Mouse (Mus musculus) adrenal gland, adult 8-10 months (tissue): ENCODE results near the gene Clybl. TPM values are rescaled to one million over a fixed set of nuclear protein-coding genes. Genes with fewer than 3 reads are reported as not detected.

Source experiments
- DNase-seq: peaks from one replicate; pipeline ENCODE4 v3.0.0; 2022
- total RNA-seq, 4 experiments: library from RNA; stranded (reverse); gene quantifications; 2 replicates each; pipeline ENCODE4 v1.2.4; 2022

Clybl gene
- total RNA-seq, 4 experiments from 2014 or later: 49.7 to 81.2 (median 66.3) TPM

DNA sequence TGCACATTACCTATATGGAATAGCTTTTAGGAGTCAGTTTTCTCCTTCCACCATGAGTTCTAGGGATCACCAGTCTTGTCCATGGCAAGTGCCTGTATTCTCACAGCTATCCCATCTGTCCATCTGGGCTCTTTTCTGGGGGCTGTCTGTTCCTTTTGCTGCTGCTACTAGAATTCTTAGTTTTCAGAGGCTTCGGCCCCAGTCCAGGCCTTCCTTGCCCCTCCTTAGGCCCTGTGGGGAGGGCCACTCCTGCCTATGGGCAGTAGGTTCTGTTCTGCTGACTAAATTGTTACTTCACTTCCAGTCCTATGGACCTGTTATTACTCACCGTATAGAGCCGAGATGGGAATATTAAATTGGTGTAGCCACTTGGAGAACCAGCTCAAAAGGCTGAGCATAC is 182.5 kb downstream of the Clybl start:
- DNase-seq: no peak

DNA sequence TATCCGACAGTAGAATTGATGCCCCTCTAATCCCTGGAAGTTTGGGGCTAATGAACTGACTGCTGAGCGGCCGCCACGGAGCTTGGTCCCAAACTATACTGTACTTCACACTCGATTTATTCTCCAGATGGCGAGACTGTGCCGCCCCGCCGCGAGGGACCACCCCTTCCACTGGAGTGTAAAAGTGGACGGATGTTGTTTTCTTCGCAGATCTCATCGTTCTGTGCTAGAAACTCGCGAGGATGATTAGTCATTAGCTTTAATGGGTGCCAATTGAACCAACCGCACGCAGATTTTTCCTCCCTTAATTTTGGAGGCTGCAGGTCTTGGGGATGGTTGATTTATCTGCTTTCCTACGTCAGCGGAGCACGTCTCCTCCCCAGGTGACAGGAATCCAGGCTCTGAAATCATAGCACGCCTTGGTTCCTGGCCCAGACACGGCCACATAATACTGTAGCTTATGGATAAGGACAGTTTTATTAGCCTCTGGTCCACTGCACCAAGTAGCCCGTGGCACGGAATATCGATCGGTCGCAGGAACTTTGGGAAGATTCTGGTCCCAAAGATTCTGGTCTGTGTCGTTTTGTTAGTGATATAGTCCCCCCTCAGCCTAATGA is 185.9 kb downstream of the Clybl start:
- DNase-seq: no peak

DNA sequence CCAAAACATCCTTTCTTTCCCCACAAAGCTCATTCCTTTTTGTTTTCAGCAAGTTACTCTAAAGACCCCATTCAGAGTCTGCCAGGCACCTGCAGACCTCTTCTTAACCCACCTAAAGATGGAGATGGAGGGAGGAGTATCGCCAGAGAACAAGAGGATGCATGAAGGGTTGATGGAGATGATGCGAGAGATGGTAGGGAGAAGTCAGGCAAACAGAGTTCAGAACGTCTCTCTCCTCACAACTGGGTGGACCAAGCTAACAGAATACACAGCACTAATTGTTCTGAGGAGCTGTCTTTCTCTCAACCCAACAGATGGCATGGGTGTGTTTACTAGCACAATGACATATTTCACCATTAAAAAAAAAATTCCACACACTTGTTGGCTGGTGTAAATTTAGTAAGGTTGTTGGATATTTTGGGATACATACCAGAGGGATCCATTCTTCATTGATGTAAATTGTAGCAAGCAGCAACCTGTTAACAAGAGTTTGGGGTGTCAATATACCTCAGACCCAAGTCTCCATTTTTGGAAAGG is 186.4 kb downstream of the Clybl start:
- DNase-seq: no peak

DNA sequence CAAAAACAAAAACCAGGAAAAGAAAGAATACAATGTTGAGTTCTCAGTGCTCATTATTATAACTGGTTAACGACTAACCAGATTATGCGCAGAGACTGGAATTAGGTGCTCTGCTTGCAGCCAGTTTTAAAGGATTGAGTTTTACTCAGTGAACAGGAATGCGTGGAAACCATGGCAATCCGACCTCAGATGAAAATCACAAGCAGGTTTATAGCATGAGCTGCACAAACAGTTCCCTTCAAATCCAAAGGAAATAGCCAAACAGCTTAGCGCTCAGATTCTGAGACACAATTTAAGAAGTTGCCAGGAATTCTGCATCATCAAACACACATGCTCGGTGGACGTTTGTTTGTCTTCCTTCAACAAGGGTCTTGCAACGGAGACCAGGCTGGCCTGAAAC is 187.0 kb downstream of the Clybl start:
- no peak for DNase-seq

DNA sequence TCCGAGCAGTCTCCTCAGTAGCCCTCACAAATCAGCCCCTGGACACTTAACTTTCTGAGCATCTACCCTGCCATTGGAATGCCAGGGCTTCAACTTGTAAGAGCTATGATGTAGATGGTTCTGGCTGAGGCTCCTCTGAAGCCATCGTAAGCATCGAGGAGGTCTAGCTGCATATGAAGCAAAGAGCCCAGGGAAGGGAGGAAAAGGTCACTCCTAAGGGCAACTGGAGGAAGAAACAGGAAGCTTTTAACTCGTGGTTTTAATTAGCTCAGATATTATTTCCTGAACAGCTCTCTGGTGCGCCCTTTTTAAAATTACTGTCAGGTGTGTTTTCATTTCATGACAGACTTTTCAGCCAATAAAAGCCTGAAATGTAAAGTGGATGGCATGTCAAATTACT is 190.5 kb downstream of the Clybl start:
- DNase-seq: no peak

DNA sequence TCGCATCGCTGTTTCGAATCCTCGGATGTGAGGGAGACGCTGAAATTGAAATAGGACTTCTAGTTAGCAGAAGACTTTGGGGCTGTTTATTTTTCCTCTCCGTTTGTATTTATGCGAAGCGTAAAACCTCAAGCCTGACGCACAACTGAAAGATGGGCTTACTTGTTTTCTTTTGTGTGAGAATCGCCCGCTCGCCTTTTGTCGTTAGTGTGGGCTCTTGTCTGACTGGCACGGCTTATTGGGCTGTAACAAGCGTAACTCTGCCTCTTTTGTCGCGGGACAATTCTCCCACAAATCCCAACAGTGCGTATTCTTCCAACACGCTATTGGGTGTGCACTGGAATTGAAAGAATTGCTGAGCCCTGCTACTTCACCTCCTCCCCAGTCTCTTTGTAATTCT is 192.0 kb downstream of the Clybl start:
- no peak for DNase-seq

DNA sequence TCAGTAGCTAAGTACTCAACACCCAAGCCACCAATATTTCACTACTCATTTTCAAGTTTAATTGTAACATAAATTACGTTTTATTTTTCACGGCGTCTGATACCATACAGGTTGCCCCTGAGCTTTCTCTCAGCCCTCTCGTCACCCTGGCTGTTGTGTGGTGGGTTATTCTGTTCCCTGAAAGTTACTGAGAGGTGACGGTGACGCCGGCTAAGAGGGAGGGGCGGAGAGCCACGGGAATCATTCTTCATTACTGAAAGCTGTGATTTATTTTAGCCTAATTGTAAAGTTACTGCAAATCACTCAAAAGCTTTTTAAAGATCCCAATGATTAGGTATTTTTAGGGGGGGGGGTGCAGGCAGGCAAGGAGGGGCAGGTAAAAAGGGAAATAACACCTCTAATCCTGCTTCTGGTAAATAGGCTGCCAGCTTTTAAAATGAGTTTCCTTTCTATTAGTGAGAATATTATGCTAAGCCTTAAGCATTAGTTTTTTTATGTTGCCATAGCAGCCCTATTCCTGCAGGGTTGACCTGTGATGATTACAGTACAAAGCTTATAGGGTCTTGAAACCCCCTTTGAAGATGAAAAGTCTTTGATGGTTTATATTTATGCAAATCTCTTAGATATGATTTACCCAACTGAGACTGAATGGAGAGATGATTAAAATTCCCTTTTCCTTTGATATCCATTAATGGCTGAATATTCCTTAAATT is 192.9 kb downstream of the Clybl start:
- no peak for DNase-seq

DNA sequence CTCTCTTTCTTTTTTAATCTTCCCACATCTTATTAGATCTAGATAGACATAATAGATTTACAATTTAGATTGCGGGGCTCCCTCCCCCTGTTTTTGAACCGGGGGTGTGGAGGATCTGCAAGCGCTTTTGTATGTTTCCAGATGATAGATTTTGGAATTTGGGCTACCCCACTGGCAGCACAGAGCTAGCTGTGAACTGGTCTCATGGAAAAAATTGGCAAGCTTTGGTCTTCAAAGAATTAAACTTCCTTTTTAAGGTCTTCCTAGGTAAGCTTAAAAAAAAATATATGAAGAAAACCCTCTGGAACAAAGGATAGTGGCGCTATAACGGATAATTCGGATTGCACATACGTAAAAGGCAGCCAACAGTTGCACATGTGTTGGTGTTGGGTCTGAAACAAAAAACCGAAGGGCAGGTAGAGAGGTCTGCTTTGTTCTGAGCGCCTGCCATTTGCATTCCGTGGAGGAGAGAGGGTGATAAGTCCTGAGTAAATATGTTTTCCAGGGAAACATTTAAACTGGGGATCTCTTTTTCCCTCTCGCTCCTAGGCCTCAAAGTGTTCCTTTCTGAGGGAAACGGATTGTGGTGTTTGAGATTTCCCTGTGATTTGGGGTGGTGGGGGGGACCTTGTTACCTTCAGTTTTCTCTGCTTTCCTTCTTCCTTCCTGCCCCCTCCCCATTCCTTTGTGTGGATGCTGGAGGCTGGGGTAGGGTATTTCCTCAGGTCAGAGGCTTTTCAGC is 193.7 kb downstream of the Clybl start:
- DNase-seq: no peak

DNA sequence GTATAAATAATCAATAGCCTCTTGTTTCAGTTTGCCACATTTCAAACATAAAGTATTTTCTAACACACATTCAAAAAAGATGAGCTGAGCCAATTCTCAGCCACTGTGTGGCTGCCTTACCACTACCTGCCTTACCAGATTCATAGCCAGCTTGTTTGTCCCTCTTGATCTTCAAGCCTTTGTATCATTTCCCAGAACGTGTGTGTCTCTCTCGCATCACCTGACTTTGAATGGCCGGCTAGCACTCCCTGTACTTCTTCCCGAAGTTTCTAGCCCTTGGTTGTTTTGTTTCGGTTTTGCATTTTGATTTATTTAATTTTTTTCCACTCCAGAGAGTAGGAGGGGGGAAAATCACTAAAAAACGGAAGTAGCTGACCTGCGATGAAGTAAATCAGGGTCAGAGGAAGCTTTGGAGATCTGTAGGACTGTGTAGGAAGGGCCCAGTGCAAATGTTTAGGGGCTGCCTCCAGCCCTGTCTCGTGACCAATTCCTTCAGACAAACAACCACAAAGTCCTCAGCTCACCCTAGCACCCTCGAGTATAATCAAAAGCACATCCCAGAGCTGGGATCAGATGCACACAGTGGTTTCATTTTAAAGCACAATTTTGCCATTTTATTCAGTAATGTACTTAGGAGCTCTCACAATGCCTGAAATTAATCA is 195.1 kb downstream of the Clybl start:
- DNase-seq: no peak

DNA sequence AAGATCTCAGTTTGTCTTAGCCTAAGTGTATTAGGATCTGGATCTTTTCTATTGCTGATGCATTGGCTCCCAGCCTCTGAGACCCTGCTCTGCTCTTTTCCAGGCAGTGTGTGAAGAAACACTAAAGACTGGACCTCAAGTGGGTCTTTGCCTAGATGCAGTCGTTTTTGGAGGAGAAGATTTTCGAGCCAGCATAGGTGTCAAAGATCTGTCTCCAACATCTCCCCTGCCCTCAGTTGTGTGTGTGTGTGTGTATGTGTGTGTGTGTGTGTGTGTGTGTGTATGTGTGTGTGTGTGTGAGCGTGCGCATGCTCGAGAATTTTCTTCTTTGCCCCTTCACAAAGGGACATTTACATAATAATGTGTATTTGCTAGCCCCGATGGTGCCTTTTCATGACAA is 196.2 kb downstream of the Clybl start:
- no peak for DNase-seq

DNA sequence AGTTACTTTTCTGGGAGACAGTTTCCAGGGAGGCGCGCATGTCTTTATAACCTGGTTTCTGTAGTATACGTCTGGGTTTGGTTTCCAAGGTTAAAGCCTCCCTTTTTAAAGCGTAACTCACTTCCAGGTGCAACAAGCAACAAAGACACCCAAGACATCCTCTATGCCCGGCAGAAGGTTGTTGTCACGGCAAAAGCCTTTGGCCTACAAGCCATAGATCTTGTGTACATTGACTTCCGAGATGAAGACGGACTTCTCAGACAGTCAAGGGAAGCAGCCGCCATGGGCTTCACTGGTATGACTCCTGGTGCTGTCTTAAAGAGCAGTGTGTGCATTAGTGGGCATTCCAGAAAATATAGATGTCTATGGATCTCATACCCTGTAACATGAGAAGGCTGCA is 197.6 kb downstream of the Clybl start:
- no peak for DNase-seq

DNA sequence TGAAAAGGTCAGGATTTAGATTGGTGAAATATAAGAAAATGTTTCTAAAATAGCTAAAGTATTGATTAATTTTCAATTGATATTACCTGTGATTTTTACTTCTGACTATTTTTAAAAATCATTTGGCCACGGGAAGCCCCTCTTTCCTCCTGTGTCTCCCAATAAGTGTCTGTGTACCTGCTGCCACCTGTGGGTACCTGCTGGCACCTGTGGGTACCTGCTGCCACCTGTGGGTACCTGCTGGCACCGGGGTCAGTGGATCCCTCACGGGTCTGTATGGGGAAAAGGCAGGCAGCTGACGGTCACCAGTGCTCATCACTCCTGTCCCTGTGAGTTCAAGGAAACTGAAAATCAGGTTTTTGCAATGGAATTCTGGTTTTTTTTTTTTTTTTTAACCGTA is 198.5 kb downstream of the Clybl start:
- no peak for DNase-seq

DNA sequence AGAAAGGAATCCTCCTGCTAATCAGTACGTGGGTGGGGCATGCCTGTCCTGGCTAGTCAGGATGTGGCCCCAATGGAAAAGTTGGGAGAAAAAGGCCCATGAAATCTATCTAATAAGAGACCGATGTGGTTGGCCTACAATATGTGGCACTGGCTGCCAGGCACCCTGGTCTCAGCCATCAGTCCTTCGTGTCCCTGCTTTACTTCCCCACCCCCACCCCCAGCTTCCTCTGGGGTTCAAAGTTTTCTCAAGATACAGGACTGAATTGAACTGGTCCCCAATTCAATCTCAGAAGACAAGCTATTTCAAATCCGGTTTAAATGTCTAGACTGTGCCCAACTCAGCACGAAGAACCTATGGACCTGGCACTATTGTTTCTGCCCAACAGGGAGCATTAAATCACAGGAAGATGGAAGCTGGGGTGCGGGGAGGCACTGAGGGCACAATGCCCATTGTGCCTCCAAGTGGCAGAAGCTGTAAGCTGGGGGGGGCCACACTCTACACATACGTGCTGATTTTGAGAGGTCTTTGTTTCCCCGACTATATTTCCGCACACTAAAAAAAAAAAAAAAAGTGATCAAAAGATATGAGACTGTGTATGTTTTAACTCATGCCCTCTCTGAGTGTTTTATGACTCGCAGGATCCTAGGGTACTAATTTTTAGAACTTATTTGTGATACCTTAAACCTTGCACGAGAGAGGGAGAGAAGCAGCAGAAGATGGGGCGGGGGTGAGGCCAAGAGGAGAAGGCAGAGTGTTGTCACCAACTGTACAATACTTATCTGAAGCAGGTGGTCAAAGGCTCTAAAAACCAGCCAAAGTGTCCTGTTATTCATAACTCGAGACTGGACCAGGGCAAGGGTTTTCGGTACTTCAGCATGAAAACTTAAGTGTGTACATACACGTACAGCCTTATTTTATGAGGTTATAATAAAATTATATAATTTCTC is 199.7 kb downstream of the Clybl start:
- DNase-seq: no peak

DNA sequence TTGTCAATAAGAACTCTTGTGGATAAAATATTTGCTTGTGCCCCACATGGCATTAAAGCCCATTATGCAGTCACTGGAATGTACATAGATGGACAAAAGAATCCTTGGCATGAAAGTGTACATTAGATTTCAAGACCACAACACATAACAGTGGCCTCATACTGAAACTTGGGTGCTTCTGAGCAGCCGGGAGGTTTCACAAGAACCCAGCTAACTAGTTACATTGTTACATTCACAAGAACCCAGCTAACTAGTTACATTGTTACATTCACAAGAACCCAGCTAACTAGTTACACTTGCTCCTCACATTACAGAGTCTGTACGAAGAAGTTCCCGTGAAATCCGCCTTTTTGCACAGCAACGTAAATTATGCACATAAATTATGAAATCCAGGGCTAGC is 200.8 kb downstream of the Clybl start:
- no peak for DNase-seq

DNA sequence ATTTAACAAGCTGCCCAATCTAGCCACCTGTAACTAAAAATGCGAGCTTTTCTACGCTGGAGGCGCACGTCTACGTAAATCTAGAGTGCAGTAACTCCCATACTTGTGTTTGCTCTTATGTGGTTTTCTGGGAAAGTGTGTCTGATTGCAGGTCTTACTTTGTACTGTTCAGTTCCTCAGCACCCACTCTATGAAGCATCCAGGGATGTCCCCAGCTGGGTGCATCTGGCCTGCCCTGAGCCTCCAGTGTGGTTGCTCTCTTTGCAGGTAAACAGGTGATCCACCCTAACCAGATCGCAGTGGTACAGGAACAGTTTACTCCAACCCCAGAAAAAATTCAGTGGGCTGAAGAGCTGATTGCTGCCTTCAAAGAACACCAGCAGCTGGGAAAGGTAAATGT is 202.4 kb downstream of the Clybl start:
- no peak for DNase-seq

DNA sequence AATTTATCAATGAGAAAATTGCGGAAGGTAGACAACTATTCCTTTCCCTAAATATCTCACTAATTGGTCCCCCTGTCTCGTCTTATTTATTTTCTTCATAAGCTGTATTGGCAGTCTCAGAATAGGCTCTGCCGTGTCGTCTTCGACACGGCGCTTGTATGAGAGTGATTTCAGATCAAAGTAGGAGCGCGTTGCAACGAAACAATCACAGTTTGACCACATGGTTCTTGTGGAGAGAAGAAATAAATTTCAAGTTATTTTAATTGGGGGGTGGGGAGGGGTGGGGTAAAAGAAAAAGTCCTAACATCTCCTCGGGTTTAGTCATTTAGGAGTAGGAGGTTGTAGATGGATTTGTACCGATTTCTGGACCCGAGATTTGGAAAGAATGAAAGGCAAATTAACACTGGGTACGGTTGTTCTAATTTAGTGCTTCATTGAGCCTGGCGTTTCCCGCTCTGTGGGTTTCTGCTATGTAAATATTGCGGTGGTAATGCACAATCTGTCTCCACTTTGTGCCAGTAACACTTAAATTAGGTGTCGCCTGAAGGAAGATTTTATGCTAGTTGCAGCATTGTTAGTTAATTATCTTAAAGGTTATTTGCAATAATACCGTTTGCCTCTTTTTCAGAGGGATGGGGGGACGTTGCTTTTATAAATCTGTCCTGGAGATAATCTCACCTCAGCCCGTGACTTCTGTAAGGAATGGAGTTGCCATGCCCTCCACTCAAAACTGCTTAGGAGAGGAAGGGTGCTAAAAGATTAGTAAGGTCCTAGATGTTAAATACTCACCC is 203.1 kb downstream of the Clybl start:
- DNase-seq: no peak

DNA sequence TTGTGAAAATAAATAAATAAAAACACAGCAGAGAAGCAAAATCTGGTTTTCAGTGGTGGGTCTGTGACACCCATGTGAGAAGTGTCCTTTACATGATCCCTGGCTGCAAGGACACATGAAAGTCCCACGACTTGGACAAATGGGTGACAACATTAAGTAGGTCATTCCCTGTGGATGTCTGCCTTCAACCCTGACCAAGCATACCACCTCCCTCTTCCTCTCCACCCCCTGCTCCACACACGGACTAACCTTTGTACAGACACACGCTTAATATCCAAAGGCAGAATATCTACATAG is 203.7 kb downstream of the Clybl start:
- no peak for DNase-seq

DNA sequence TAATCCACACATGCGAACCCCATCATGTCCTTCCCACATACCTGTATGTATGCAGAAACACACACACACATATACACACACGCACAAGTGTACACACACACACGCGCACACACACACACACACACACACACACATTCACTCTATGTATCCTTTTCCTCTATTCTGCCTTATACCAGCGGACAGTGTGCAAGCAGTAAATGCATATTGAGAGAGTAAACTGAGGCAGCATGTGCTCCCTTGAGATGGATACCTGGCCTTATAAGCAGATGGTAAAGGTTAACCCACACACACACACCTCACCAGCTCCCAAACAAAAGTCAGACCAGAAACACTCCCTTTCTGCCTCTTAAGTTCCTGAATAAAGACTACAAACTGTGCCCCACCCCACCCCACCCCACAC is 204.3 kb downstream of the Clybl start:
- DNase-seq: no peak

DNA sequence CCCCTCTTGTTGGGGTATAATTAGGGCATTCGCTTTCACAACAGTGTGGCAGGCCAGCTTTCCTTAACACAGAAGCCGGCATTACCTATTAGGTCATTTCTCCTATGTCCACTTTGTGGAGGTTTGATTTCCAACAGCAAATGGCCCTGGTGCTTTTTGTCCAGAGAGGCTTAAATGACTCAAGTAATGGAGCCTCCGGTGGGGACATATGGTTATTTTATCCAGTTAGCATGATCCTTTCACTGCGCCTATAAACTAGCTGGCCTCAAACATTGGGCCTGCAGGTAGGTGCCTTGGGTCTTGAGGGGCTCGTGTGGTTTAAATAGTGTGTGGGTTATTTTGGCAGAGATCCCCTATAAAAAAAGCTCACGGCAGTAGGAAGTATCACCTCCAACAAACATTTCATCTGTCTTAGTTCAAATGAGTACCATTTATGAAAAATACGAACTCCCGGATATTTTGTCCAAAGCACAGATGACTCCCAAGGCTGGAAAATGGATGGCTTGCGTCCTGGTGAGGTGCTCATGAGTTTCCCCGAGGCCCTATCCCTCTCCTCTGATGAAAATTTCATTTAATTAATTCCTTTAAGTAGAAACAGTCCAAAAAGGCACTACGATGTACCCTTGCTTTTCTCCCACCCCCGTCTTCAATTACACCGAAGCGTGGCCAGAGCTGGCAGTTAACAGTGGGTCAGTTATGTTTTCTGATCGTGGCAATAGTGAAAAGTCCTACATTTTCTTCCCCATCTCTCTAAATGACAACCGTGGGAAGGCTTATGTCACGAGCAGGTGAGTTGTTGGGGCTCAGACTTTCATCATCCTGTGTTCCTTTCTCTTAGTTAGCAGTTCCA is 205.0 kb downstream of the Clybl start:
- no peak for DNase-seq

DNA sequence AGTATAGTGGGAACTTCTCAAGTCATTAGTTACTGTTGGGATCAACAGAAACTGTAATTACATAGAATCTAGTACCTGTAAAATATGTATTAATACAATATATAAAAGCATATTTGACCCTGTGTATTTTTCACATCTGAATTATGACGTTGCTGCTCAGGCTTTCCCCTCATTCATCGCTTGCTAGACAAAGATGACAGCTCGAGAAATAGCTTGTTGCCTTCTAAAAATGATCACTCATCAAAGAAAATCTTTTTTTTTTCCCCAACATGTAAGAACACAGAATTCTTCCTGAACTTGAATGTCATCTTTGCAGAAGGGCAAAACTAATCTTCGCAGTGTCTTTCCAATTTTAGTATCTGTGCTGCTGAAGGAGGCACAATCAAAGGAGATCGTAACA is 206.3 kb downstream of the Clybl start:
- no peak for DNase-seq
